Mouse (Mus musculus): ENCODE data around the gene Hist1h4n.

Hist1h4n gene

GRCm38 (mm10) chr13:21790601-21791283, 41.3 kb downstream of the Hist1h4n start:
- DNase-seq: peak in 1 of 2 experiments; percentile 32

- DNase-seq: no peak
Measured at GRCm38 (mm10) chr13:21789925-21790324, 42.1 kb downstream of the Hist1h4n start.

GRCm38 (mm10) chr13:21787760-21788593, 44.0 kb downstream of the Hist1h4n start:
- DNase-seq: no peak

- DNase-seq: peak; percentile 94 to 97
Measured at GRCm38 (mm10) chr13:21786899-21787629, 44.9 kb downstream of the Hist1h4n start, which contains the start of the genes Hist1h2an and Hist1h2bp. Hist1h2an (minus strand) TSS chr13:21787218. Hist1h2bp (plus strand) TSS chr13:21787461.

- peak in 1 of 2 experiments; percentile 42 for DNase-seq
Measured at GRCm38 (mm10) chr13:21786189-21786898, 45.7 kb downstream of the Hist1h4n start.

- DNase-seq: no peak
Measured at GRCm38 (mm10) chr13:21784311-21784710, 47.7 kb downstream of the Hist1h4n start.

GRCm38 (mm10) chr13:21783734-21784161, 48.2 kb downstream of the Hist1h4n start:
- peak; percentile 43 to 55 for DNase-seq

- DNase-seq: peak; percentile 67 to 79
Measured at GRCm38 (mm10) chr13:21783255-21783617, 48.8 kb downstream of the Hist1h4n start, which contains the start of gene Hist1h3i. Hist1h3i (minus strand) TSS chr13:21783370.

- peak; percentile 35 to 42 for DNase-seq
Measured at GRCm38 (mm10) chr13:21782361-21783254, 49.4 kb downstream of the Hist1h4n start.
